Mouse (Mus musculus) intestine, postnatal 0 days (tissue): ENCODE measurements at regions not wholly inside any gene's neighbourhood (a gene's known extent, or its start where the extent isn't known, plus 50 kb on each side); places are given as distances from the start of the nearest gene placed in this dataset.

Experiments used
- ATAC-seq: fragments of 200-750 bp; cut with Nextera tagmentation; 2 replicates; pipeline ENCODE4 v1.8.0; 2017; ENCODE audit warnings: mild to moderate bottlenecking, moderate TSS enrichment, moderate library complexity
- H3K27ac ChIP-seq: fragments of 300-500 bp; sonication (generic); 2 replicates; pipeline ENCODE4 v1.5.1; 2014; ENCODE audit warnings: mild to moderate bottlenecking, low read depth, low read length, moderate library complexity
- H3K27me3 ChIP-seq: fragments of 300-500 bp; sonication (generic); replicated peaks from 2 replicates; pipeline ENCODE4 v1.6.1; 2014; ENCODE audit warnings: low read length, mixed read lengths; ENCODE audit not compliant: control insufficient read depth, insufficient read depth
- H3K36me3 ChIP-seq: fragments of 300-500 bp; sonication (generic); 2 replicates; pipeline ENCODE4 v1.6.1; 2014; ENCODE audit warnings: mild to moderate bottlenecking, moderate library complexity; ENCODE audit not compliant: control insufficient read depth, insufficient read depth
- H3K4me1 ChIP-seq: fragments of 300-500 bp; sonication (generic); replicated peaks from 2 replicates; pipeline ENCODE4 v1.6.1; 2014; ENCODE audit warnings: antibody characterized with exemption, low read length, mixed read lengths; ENCODE audit not compliant: control insufficient read depth, insufficient read depth
- H3K4me2 ChIP-seq: fragments of 300-500 bp; sonication (generic); replicated peaks from 2 replicates; pipeline ENCODE4 v1.6.1; 2014; ENCODE audit warnings: low read depth, mild to moderate bottlenecking, moderate library complexity
- H3K4me3 ChIP-seq: fragments of 300-500 bp; sonication (generic); 2 replicates; pipeline ENCODE4 v1.5.1; 2014; ENCODE audit warnings: low read depth, low read length
- H3K9ac ChIP-seq: fragments of 300-500 bp; sonication (generic); 2 replicates; pipeline ENCODE4 v1.6.1; 2014; ENCODE audit warnings: mild to moderate bottlenecking, low read depth, low read length
- H3K9me3 ChIP-seq: fragments of 300-500 bp; sonication (generic); 2 replicates; pipeline ENCODE4 v1.6.1; 2016; ENCODE audit warnings: mixed run types; ENCODE audit not compliant: control insufficient read depth
- CTCF ChIP-seq: sonication (generic); IDR thresholded peaks from 2 replicates; pipeline ENCODE4 v1.5.1; 2016; ENCODE audit warnings: low read depth, mild to moderate bottlenecking, control low read depth, antibody characterized with exemption, moderate library complexity
- WGBS: fragments of 180-500 bp; shearing (Covaris S2); extraction: QIAGEN DNeasy Blood & Tissue Kit; methylation state at CpG from one replicate; pipeline ENCODE4 v1.1.7; 2014; 5-methylcytosine and 5-hydroxymethylcytosine counted together

DNA sequence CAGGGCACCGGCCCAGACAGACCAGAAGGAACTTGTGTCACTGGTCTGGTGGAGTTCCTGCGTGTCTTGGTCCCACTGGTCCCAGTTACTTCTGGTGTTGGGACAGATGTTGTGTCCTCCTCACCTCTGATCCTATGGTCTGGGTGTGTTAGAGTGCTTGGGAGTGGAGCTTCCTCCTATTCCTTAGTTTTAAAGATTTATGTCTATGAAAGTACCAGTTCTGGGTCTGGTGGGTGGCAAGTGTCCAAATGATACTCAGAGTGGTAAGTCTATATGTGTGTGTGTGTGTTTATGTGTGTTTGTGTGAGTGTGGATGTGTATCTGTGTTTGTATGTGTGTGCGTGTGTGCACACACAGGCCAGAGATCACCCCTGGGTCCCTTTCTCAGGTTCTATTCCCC, 79.9 kb upstream of the Tpm1 start:
- no peaks in the 10 kb centered on the region for H3K36me3 ChIP-seq
- H3K9ac ChIP-seq, result no peak overlapping the region
- no peak overlapping the region for H3K4me2 ChIP-seq
- no peak for TF ChIP-seq CTCF
- H3K4me3 ChIP-seq, result no peak overlapping the region
- no peak for ATAC-seq
- WGBS, result 88% methylated on average over 3 of the region's 3 CpGs
- no peaks in the 10 kb centered on the region for H3K9me3 ChIP-seq
- H3K27me3 ChIP-seq, result no peaks in the 10 kb centered on the region
- H3K4me1 ChIP-seq, result peaks cover 7% of the 10 kb centered on the region; the same call in 1 of the 2 replicates
- no peak overlapping the region for H3K27ac ChIP-seq

DNA sequence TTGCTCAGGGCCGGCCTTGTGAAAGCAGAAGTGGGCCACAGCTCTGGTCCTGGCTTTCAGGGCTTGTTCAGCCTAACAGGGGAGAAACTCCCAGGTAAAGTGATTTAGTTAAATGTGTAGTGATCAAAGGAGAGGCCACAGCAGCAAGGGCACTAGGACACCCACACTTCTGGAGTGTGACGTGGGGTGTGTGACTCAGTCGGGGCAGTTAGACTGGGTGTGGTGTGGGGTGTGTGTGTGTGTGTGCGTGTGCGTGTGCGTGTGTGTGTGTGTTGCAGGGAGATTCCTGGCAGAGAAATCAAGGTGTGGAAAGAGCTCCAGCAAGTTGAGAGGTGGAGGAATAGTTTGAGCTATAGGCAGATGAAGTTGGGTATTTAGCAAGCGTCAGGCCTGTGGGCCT, 72.5 kb upstream of the Tpm1 start:
- no peak for TF ChIP-seq CTCF
- H3K4me1 ChIP-seq, result peaks cover 7% of the 10 kb centered on the region; the same call in 1 of the 2 replicates
- no peak overlapping the region for H3K9ac ChIP-seq
- H3K27me3 ChIP-seq, result no peaks in the 10 kb centered on the region
- 64% methylated on average over 7 of the region's 7 CpGs for WGBS
- no peak overlapping the region for H3K4me2 ChIP-seq
- no peak for ATAC-seq
- H3K9me3 ChIP-seq, result no peaks in the 10 kb centered on the region
- H3K36me3 ChIP-seq, result no peaks in the 10 kb centered on the region
- no peak overlapping the region for H3K4me3 ChIP-seq
- peak overlapping the region; percentile 73 for H3K27ac ChIP-seq

DNA sequence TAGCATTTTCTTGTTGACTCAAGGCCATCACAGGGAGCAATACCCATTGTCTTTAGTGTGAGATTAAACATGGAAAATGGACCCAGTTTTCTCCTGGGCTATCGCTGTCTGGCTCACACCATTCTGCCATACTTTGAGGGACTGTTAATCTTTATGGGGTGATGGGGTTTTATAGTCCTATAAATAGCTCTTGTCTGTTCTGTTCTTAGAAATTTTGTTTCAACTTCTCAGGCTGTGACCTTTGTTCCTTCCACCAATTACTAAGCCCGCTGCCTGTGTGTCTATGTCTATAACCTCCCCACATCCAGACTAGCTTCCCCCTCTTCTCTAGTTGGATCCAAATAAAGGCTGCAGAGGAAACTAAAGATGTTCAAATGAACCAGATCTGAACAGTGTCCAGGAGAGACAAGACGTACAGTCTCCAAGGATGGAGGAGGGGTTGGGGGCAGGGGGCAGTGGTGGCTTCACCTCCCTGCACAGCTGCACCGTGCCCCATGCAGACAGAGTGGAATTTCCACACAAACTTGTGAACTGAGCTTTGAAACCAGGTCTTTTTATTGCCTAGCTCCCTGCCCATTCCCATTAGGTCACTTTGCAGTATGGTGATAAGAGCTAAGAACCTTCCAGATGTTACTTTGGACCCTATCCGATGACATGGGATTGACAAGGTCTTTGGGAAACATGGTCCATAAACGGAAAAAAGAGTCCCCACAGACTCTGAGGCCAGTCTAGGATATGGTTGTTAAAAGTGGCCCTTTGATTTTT, 69.9 kb upstream of the Tpm1 start:
- Histone ChIP-seq H3K27ac (peak overlapping the region; percentile 88), H3K9me3 (no peaks in the 10 kb centered on the region), H3K4me3 (no peak overlapping the region), H3K27me3 (no peaks in the 10 kb centered on the region), H3K4me1 (peaks cover 7% of the 10 kb centered on the region; the same call in 1 of the 2 replicates), H3K36me3 (no peaks in the 10 kb centered on the region), H3K9ac (no peak overlapping the region), H3K4me2 (peak overlapping the region; percentile 32; the same call in 1 of the 2 replicates)
- ATAC-seq, result peak; percentile 80
- 32% methylated on average over 6 of the region's 6 CpGs for WGBS
- no peak for TF ChIP-seq CTCF

DNA sequence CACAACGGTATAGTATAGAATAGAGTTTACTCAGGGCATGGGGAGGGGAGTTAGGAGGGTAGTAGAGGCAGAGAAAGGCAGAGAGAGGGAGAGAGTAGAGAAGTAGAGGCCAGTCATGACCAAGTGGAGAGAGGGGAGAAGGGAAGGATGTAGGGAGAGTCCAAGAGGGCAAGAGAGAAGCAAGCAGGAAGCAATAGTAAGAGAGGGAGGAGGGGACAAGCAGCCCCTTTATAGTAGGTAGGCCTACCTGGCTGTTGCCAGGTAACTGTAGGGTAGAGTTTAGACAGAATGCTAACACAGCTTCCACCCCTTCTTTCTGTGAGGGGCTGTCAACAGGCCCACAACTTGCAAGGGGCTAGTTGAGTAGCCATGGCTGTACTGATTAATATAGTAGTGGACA, 69.2 kb upstream of the Tpm1 start:
- H3K27ac ChIP-seq, result peak overlapping the region; percentile 88

DNA sequence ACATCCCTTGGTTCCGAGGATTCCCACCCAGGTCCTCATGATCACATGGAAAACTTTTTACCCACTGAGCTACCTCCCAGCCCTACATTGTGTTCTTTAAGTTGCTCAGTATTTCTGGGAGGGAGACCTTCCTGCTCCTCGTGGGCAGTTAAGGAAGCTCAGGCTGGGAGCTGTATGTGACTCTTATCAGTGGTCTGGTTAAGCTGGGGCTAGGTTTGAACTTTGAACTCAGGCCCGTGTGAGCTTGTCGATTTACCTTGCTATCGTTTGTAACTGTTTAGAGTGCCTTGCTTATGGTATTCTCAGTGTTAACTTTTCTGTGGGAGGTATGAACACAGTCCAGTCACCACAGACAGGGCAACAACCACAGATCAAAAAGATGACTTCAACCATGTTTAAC, 68.4 kb upstream of the Tpm1 start:
- Histone ChIP-seq H3K9me3 (no peaks in the 10 kb centered on the region), H3K4me1 (peaks cover 7% of the 10 kb centered on the region; the same call in 1 of the 2 replicates), H3K27me3 (no peaks in the 10 kb centered on the region), H3K27ac (peak overlapping the region; percentile 88; the same call in 1 of the 2 replicates), H3K36me3 (no peaks in the 10 kb centered on the region), H3K4me2 (no peak overlapping the region; the same call in 1 of the 2 replicates), H3K9ac (no peak overlapping the region), H3K4me3 (no peak overlapping the region)
- WGBS, result 29% methylated on average over 5 of the region's 5 CpGs
- peak; percentile 35 for ATAC-seq
- peak; percentile 46 for TF ChIP-seq CTCF

More for the DNA sequence above, 69.2 kb upstream of the Tpm1 start:
- 60% methylated on average over 1 of the region's 1 CpGs for WGBS
- Histone ChIP-seq H3K4me1 (peaks cover 7% of the 10 kb centered on the region; the same call in 1 of the 2 replicates), H3K36me3 (no peaks in the 10 kb centered on the region), H3K27me3 (no peaks in the 10 kb centered on the region), H3K4me2 (0 out of 2 replicates have a peak overlapping the region, but pooled peaks have one; percentile 13), H3K9ac (no peak overlapping the region), H3K4me3 (no peak overlapping the region), H3K9me3 (no peaks in the 10 kb centered on the region)
- ATAC-seq, result peak; percentile 58
- TF ChIP-seq CTCF, result no peak

DNA sequence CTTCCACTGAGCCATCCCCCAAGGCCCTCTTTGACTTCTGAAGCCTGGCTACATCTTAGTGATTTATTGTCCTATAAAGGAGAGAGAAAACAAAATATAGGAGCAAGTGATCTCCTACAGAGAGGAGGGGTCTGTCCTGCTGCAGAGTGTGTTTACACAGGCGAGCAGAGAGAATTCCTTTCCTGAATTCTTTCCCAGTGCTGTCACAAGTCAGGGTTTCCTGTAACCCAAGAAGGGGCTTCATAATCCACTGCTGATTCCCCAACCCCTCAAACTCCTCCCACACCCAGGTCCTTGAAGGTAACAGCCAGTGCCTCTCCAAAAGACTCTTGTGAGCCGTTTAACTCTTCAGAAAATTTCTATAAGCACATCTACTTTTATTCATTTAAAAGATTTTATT, 66.8 kb upstream of the Tpm1 start:
- WGBS, result 31% methylated on average over 2 of the region's 2 CpGs
- Histone ChIP-seq H3K36me3 (no peaks in the 10 kb centered on the region), H3K27me3 (no peaks in the 10 kb centered on the region), H3K4me2 (no peak overlapping the region), H3K9ac (no peak overlapping the region), H3K27ac (no peak overlapping the region), H3K4me1 (peaks cover 3% of the 10 kb centered on the region; the same call in 1 of the 2 replicates), H3K9me3 (no peaks in the 10 kb centered on the region), H3K4me3 (no peak overlapping the region)
- ATAC-seq, result no peak
- no peak for TF ChIP-seq CTCF
